Mouse (Mus musculus) monocyte, adult 2 months (primary cell): ENCODE results near the gene Hist1h2bp.
"Not testable (repeated sequence)": the region's sequence is repeated elsewhere in the genome, so short reads cannot be mapped to it uniquely, and the experiment has no call there.

Source experiments
- DNase-seq, 2 experiments: peaks; one replicate each; pipeline ENCODE4 v3.0.0; 2022; ENCODE audit warnings: low spot score in 2 of 2, low read depth in 1 of 2

Hist1h2bp gene

DNA sequence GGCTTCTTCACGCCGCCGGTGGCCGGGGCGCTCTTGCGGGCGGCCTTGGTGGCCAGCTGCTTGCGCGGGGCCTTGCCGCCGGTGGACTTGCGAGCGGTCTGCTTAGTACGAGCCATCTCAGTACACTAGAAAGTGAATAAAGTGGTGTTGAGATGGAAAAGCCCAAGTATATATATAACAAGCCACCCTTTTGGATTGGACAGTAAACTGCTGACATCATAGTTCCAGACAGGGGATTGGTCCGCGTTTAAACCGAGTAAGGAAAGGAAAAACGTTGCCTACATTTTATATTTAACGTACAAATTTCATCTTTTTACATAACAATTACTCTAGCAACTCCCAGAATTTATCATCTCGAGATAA lies 4.0 kb upstream of the Hist1h2bp start, which contains the start of gene Hist1h3i:
Hist1h3i (minus strand) TSS at position 116 of the 363 bp plus-strand sequence.
- DNase-seq = peak; percentile 24 to 54

DNA sequence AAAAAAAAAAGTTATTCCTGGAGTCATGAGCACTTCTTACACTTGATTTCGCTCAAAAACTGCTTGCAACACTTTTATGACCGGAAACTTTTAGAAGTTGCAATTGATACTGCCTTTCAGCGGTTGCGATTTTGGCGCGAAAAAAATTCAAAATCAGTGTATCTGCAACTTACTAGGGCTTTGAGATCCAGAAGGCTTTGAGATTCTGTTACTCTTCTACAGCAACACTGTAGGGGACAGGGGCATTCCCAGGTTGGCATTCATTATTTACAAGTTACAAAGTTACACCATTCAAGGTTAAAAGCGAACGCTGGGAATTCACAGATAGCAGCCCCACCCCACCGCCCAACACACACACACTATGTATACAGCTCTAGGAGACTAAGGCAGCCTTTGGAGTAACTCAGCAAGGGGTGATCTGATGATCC lies 3.5 kb upstream of the Hist1h2bp start:
- DNase-seq = no peak

DNA sequence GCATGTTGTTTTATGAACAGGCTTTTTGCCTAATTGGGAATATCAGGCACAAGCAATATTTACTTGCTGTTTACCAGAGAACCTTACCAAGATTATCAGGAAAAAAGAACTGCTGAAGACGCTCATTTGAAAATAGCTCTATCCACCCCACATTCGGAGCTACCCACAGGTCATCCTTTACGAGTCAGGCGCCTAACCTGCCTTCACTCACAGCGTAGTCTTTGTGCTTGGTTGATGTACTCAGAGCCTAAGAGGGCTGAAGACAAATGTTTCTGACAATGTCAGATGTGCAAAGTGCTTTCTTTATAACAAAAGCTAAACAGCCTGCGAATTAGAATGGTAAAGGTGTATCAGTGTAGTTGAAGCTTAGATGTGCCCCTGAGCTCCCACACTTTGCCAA lies 3.0 kb upstream of the Hist1h2bp start:
- no peak for DNase-seq

DNA sequence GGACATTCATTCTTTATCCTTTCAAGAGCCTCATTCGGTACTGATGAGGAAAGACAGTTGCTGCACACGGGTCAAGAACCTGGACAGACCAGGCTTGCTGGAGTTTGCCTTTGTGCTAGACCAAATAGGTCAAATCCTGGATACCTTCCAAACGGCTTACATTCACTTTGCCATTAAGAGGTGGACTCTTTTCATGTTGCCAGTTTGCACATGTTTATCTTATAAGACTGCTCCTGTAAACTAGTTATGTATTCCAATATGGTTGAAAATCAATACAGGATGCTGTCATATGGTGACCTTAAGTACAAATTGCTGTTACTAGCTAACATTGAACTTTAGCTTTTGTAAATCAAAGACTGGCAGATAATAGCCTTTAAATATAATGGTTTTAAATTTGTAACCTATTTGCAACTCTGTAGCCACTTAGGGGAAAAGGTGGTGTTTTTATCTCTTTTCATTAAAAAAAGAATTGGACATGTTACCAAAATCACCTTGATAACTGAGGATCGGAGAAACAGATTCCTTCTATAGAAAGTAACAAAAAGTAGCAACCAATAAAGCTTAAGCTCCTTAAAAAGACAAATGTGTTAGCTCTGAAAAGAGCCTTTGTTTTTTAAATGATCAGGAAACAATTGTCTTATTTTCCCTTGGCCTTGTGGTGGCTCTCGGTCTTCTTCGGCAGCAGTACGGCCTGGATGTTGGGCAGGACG lies 917 bp upstream of the Hist1h2bp start:
- DNase-seq = no peak

DNA sequence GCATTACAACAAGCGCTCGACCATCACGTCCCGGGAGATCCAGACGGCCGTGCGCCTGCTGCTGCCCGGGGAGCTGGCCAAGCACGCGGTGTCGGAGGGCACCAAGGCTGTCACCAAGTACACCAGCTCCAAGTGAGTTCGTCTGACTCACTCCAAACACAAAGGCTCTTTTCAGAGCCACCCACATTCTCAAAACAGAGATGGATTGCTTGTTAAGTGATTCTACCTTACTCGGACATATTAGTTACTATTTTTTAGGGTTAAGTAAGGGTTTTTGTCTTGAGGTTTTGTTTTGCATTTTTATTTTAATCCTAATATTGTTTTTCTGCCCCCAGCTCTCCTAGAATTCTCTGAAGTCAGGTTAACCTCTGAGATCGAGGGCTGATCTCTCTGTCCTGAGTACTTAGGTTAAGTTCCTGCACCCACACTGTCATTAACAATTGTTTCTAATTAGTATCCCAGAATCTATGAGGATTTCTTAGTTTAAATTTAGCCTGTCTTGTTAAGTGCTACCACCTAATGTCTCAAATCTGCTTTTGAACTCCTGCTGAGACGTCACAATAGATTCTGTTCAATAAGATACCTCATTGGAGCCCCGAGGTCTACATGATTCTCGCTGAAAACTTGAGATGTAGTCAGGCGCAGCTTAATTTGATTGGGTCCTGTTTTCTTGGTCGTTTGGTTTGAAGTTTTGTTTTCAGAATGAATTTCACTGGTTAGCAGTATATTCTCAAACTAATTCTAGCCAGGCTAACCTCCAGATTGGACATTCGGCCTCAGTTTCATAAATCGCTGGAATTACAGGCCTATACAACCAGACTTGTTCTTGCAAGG lies 716 bp downstream of the Hist1h2bp start:
- no peak for DNase-seq

DNA sequence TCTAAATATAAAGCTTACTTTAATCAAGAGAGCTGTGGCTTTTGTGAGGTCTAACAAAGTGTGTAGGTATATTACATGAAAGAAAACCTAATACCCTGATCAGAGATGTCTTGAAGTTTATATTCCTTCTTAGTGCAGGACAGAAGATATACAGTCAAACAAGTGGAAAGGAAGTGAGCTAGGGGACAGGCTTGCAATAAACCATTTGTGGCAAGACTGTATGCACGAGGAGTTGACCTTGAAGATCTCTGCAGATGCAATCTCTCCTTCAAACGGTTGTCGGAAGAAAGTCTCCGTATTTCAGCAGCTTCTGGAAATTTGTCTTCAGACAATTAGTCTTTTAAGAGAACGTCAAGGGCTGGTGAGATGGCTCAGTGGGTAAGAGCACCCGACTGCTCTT lies 2.7 kb downstream of the Hist1h2bp start:
- no peak for DNase-seq

DNA sequence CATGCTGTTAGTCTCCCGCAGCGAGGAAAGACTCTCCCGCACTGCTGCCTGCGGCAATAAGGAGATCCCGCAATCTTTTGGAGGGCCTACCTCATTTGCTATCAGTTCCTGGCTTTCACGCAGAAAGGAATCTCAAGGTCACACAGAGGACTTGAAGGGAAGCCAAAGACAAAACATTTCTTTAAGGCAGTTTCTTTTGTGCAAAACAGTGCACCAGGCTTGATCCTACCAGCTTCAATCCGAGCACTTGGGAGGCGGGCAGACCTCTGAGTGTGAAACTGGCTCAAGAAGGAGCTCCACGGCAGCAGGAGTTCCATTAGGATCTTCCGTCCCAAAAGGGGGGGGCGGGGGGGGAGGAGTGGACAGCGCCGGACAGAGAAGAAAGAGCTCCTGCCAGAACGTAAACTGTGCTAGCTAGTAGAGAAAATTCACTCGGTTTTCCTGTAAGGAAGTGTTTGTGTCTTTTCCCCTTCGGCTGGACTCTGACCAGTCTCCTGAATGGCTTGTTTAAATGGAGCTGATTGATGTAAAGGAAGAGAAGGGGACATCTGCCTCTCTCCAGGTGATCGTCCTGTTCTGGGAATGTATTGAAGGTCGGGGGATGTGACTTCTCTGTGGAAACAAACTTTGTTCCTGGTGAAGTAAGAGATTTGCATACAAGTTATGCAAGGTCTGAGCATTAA lies 3.5 kb downstream of the Hist1h2bp start:
- no peak for DNase-seq

DNA sequence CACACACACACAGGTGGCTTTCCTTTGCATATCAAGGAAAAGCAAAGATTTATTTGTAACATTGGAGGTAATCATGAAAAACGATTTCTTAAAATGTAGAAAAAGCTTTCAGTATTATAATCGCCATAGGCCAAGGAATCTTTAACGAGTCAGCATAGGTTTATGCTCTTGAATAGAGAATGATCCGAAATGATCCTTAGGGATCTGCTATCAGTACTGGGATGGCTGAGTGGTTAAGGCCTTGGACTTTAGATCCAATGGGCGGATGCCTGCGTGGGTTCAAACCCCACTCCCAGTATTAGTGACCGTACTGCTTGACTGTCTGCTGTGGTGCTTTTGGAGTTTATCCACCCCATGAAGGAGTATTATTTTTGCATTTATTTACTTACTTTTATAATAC lies 8.3 kb downstream of the Hist1h2bp start:
- DNase-seq = no peak

DNA sequence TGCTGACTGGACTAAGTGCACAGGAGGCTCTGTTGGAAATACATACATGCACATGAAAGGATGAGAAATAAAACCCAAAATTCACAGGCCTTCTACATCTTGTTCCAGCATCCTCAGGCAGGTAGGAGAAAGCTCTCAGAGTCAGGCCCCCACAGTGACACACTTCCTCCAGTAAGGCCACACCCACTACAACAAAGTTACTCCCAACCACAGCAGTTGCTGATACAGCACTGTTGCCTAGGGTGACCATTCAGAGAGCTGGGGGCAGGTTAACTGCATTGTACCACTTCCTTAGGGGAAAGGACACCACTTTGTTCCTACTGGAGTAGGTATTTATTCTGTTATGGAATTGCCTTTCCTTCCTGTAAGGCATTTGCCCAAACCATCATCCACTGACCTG lies 9.9 kb downstream of the Hist1h2bp start:
- DNase-seq = not testable (repeated sequence)

DNA sequence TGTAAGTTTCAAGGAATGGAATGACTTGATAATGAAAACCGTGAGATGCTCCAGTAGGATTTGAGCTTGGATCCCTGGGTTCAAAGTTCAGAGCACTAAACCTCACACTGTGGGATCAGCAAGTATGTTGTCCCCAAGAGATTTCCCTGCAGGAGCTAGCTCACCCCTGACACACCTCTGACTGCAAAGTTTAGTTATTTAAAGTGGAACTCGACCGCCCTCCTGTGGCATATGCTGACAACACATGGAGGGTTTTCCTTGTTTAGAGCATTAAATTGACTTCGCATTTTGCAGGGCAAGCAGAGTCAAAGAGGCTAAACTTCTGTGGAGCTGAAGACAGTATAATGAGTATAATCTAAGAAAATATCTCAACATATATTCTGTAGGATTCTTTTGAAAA lies 15.8 kb downstream of the Hist1h2bp start:
- not testable (repeated sequence) for DNase-seq

DNA sequence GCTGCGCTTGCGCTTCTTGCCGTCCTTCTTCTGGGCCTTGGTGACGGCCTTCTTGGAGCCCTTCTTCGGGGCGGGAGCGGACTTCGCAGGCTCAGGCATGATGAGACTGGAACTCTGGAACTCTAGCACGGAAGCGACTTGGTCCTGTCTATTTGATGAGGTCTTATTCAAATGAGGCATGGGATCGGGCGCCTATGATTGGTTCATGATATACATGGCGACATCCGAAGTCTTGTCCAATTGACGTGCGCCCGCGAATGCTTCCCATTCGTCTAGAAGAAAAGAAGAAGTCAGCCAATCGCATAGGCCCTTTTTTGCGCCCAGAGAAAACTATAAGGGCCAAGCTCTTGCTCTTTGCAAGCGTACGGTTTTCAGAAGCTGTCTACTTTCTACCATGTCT lies 22.8 kb downstream of the Hist1h2bp start, which contains the start of the genes Hist1h2bq and Hist1h2ao:
Hist1h2bq (minus strand) TSS at position 125 of the 400 bp plus-strand sequence.
Hist1h2ao (plus strand) TSS at position 393 of the 400 bp plus-strand sequence.
- not testable (repeated sequence) for DNase-seq

DNA sequence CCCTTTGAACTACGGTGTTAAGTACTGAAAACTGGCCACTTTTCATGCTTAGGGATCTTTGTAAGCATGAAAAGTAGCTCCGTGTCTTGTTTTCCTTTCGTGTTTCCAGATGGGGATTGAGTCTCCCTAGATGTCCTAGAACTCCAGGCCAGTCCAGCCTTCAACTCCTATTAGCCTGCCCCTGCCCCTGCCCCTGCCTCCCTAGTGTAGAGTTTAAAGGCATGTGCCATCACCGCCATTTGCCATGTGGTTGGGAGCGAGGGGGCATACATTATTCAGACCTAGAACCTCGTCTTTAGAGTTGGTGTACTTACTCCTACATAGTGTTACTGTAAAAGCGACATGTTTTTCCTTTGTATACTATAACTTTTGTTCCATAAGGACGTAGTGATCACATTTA lies 23.8 kb downstream of the Hist1h2bp start:
- not testable (repeated sequence) for DNase-seq

DNA sequence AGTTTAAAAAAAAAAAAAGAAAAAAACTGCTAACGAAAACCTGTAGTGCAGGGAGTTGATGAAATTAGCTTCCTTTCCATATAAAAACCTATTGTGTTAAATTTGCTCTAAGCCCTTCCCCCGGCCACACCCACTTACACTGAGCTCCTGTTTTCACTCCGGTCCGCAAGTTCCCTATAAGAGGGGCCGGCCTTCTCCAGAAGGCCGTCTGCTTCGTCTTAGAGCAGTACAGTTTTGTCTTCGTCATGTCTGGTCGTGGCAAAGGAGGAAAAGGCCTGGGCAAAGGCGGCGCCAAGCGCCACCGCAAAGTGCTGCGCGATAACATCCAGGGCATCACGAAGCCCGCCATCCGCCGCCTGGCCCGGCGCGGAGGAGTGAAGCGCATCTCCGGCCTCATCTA lies 24.3 kb downstream of the Hist1h2bp start, which contains the start of gene Hist1h4m:
Hist1h4m (plus strand) TSS at position 208 of the 400 bp plus-strand sequence.
- peak in 1 of 2 experiments; percentile 21 for DNase-seq

DNA sequence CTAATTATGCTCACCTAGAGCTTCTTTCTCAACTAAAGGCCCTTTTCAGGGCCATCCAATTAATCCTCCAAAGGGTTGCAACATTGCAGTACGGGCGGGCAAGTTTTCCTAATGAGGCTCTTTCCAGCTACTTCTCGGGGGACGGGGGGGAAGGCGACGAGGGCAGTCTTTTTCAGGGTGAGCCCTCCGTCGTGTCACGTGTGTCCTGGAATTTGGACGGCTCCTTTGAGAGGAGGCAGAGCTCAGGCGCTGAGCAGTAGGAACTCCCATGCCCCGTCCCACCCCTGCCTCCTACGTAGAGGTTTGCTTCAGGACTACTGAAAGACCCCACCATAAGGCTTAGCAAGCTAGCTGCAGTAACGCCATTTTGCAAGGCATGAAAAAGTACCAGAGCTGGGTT lies 24.8 kb downstream of the Hist1h2bp start:
- not testable (repeated sequence) for DNase-seq

DNA sequence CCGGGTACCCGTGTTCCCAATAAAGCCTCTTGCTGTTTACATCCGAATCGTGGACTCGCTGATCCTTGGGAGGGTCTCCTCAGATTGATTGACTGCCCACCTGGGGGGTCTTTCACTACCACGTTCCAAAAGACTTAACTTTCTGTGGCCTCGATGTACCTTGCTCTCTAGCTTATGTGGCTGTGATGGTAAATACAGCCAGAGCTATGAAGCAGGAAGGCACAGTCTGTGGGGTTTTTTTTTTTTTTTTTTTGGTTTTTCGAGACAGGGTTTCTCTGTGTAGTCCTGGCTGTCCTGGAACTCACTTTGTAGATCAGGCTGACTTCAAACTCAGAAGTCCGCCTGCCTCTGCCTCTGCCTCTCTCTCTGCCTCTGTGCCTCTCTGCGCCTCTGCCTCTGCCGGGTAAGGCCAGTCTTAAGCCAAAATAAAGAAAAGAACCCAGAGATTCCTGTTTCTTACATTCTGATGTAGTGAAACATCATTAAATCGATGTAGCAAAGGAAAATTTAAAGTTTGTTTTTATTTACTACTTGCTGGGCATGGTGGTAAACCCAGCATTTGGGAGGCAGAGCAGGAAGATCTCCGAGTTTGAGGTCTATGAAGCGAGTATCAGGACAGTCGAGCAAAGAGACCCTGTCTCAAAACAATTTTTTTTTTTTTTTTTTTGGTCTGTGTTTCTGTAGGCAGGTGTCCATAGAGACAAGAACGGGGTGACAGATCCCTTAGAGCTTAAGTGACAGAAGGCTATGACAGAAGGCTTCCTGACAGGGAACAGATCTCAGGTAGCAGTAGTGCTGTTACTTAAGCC lies 33.0 kb downstream of the Hist1h2bp start:
- not testable (repeated sequence) for DNase-seq

DNA sequence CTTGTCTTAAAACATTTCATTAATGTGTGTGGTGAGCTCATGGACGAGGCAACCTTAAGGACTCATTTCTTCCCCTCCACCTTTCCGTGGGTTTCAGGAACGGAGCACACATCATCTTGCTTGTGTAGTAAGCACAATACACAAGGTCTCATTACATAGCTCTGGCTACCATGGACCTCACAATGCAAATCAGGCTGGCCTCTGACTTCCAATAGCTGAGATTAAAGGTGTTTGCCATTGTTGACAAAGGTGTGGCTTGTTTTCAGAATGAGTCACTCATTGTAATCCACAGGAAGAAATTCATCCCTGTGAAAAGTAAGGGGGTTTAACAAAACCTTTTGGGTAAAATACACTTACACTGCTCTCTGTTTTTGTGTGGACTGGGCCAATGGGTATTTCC lies 41.2 kb downstream of the Hist1h2bp start:
- DNase-seq = no peak

DNA sequence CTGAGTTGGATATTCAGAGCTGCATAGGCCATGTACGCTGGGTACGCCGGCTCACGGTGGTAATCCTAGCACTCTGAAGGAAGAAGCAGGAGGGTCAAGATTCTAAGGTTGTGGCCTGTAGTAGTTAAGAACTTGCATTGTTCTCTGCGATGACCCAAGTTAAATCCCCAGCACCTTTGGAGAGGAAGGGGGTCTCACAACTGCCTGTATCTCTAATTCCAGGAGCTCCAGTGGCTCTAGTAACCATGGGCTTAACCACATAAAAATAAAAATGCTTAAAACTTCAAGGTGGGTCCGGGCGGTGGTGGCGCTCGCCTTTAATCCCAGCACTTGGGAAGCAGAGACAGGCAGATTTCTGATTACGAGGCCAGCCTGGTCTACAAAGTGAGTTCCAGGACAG lies 43.1 kb downstream of the Hist1h2bp start:
- DNase-seq = no peak

DNA sequence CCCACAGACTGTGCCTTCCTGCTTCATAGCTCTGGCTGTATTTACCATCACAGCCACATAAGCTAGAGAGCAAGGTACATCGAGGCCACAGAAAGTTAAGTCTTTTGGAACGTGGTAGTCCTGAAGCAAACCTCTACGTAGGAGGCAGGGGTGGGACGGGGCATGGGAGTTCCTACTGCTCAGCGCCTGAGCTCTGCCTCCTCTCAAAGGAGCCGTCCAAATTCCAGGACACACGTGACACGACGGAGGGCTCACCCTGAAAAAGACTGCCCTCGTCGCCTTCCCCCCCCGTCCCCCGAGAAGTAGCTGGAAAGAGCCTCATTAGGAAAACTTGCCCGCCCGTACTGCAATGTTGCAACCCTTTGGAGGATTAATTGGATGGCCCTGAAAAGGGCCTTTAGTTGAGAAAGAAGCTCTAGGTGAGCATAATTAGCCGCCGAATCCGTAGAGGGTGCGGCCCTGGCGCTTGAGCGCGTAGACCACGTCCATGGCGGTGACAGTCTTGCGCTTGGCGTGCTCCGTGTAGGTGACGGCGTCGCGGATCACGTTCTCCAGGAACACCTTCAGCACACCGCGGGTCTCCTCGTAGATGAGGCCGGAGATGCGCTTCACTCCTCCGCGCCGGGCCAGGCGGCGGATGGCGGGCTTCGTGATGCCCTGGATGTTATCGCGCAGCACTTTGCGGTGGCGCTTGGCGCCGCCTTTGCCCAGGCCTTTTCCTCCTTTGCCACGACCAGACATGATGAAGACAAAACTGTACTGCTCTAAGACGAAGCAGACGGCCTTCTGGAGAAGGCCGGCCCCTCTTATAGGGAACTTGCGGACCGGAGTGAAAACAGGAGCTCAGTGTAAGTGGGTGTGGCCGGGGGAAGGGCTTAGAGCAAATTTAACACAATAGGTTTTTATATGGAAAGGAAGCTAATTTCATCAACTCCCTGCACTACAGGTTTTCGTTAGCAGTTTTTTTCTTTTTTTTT lies 44.4 kb downstream of the Hist1h2bp start, which contains the start of gene Hist1h4n:
Hist1h4n (minus strand) TSS at position 779 of the 977 bp plus-strand sequence.
- DNase-seq = not testable (repeated sequence)

DNA sequence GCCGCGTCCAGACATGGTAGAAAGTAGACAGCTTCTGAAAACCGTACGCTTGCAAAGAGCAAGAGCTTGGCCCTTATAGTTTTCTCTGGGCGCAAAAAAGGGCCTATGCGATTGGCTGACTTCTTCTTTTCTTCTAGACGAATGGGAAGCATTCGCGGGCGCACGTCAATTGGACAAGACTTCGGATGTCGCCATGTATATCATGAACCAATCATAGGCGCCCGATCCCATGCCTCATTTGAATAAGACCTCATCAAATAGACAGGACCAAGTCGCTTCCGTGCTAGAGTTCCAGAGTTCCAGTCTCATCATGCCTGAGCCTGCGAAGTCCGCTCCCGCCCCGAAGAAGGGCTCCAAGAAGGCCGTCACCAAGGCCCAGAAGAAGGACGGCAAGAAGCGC lies 46.2 kb downstream of the Hist1h2bp start, which contains the start of the genes Hist1h2ap and Hist1h2br:
Hist1h2ap (minus strand) TSS at position 47 of the 400 bp plus-strand sequence.
Hist1h2br (plus strand) TSS at position 283 of the 400 bp plus-strand sequence.
- DNase-seq = not testable (repeated sequence)
